Mouse (Mus musculus): ENCODE measurements around the gene Aplf. TPM values are rescaled to one million over a fixed set of nuclear protein-coding genes. Genes with fewer than 3 reads are reported as not detected.
A peak's percentile ranks its signal among the peaks of the same experiment; 100 is the strongest.

Aplf gene
- 14.6 and 15.4 TPM in 2 replicates for polyA plus RNA-seq (2014; fragmentation: Nextera tagmentation; extraction: Ambion mirVana)

DNA sequence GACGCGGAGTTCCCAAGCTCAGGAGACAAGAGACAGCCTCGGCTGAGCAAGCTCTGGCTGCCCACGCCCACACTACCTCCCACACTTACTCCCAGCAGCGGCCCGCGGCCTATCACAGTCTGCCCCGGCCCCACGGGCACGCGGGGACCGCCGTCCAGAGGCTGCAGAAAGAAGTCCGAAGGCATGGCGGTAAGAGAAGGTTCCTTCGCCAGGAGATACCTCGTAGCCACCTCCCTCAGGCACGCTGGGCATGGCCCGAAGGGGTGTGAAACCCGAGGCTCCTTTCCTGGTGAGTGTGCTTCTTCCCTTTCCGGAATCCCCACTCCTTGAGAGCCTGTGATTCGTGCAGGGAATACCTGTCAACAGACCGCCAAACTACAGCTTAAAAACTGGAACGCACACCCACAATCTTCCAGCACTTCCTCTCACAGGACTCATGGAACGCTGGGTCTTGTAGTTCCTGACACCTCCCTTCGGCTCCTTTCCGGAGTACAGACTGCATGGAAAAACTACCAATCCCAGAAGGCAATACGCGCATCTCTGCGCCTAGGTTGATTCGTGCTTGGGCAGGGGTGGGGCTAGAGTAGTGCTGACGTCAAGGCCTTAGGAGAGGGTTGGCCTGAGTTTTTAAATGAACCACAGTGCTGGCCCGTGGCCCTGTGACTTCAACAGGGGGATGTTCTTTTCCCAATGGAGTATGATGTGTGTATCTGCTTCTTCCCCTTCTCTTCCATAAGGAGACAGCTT, at the start of gene Aplf:
TSS of gene Aplf (minus strand) at position 423 of the 747 bp plus-strand sequence.
- H3K27ac ChIP-seq (ENCODE audit: low read depth), result peak within 1 kb of the TSS; percentile 77; the same call in 1 of the 2 replicates
- H3K9me3 ChIP-seq (ENCODE audit: low read depth, low read length), result no peaks in the 10 kb centered on the region
- peak within 1 kb of the TSS; percentile 71 for H3K9ac ChIP-seq
- peak within 1 kb of the TSS; percentile 79 for H3K4me3 ChIP-seq (ENCODE audit: low read depth, low read length)
- WGBS, result under 1% methylated on average over 33 of the region's 33 CpGs
- no peaks in the 10 kb centered on the region for H3K27me3 ChIP-seq (ENCODE audit: insufficient read depth, low read length)
- no peak for TF ChIP-seq CTCF (IDR thresholded peaks at IDR 0.05; ENCODE audit: low read depth)
- peaks cover 9% of the 10 kb centered on the region; the same call in 1 of the 2 replicates for H3K4me1 ChIP-seq (ENCODE audit: insufficient read depth)
- peak within 1 kb of the TSS; percentile 88 for H3K4me2 ChIP-seq
- ATAC-seq (ENCODE audit: insufficient read depth) (peak; percentile 100), DNase-seq (peak; percentile 99)
- H3K36me3 ChIP-seq (ENCODE audit: insufficient read depth), result 0 out of 2 replicates have a peak, but pooled peaks cover 5% of the 10 kb centered on the region

- 78% methylated on average over 4 of the region's 4 CpGs for WGBS
- Histone ChIP-seq H3K9ac (no peak overlapping the region), H3K4me2 (no peak overlapping the region), H3K9me3 (ENCODE audit: low read depth, low read length) (no peaks in the 10 kb centered on the region), H3K4me1 (ENCODE audit: insufficient read depth) (no peaks in the 10 kb centered on the region), H3K27ac (ENCODE audit: low read depth) (no peak overlapping the region), H3K36me3 (ENCODE audit: insufficient read depth) (no peaks in the 10 kb centered on the region), H3K4me3 (ENCODE audit: low read depth, low read length) (no peak overlapping the region), H3K27me3 (ENCODE audit: insufficient read depth, low read length) (no peaks in the 10 kb centered on the region)
- TF ChIP-seq CTCF (IDR thresholded peaks at IDR 0.05; ENCODE audit: low read depth), result no peak
- ATAC-seq (ENCODE audit: insufficient read depth) (no peak), DNase-seq (no peak)
Measured at GRCm38 (mm10) chr6:87714091-87714490, 42.1 kb upstream of the Aplf start.

- 82% methylated on average over 4 of the region's 4 CpGs for WGBS
Measured at GRCm38 (mm10) chr6:87712311-87712710, 40.3 kb upstream of the Aplf start.

GRCm38 (mm10) chr6:87706246-87706645, 34.3 kb upstream of the Aplf start:
- Histone ChIP-seq H3K27ac (ENCODE audit: low read depth) (no peak overlapping the region), H3K4me1 (ENCODE audit: insufficient read depth) (no peaks in the 10 kb centered on the region), H3K9ac (no peak overlapping the region), H3K27me3 (ENCODE audit: insufficient read depth, low read length) (no peaks in the 10 kb centered on the region), H3K9me3 (ENCODE audit: low read depth, low read length) (no peaks in the 10 kb centered on the region), H3K4me2 (no peak overlapping the region), H3K36me3 (ENCODE audit: insufficient read depth) (no peaks in the 10 kb centered on the region), H3K4me3 (ENCODE audit: low read depth, low read length) (no peak overlapping the region)
- peak; percentile 65 for DNase-seq
- peak; percentile 49 for TF ChIP-seq CTCF (IDR thresholded peaks at IDR 0.05; ENCODE audit: low read depth)
- no peak for ATAC-seq (ENCODE audit: insufficient read depth)
- WGBS, result 36% methylated on average over 3 of the region's 3 CpGs

More at GRCm38 (mm10) chr6:87712311-87712710, 40.3 kb upstream of the Aplf start:
- no peak overlapping the region for H3K9ac ChIP-seq
- no peak overlapping the region for H3K4me2 ChIP-seq
- H3K27me3 ChIP-seq (ENCODE audit: insufficient read depth, low read length), result no peaks in the 10 kb centered on the region
- no peak for TF ChIP-seq CTCF (IDR thresholded peaks at IDR 0.05; ENCODE audit: low read depth)
- no peaks in the 10 kb centered on the region for H3K36me3 ChIP-seq (ENCODE audit: insufficient read depth)
- no peak overlapping the region for H3K4me3 ChIP-seq (ENCODE audit: low read depth, low read length)
- ATAC-seq (ENCODE audit: insufficient read depth), result no peak
- H3K4me1 ChIP-seq (ENCODE audit: insufficient read depth), result no peaks in the 10 kb centered on the region
- no peaks in the 10 kb centered on the region for H3K9me3 ChIP-seq (ENCODE audit: low read depth, low read length)
- H3K27ac ChIP-seq (ENCODE audit: low read depth), result no peak overlapping the region
- no peak for DNase-seq

GRCm38 (mm10) chr6:87696544-87696943, 24.6 kb upstream of the Aplf start:
- H3K4me1 ChIP-seq (ENCODE audit: insufficient read depth), result no peaks in the 10 kb centered on the region
- H3K4me2 ChIP-seq, result no peak overlapping the region
- ATAC-seq (ENCODE audit: insufficient read depth), result no peak
- H3K4me3 ChIP-seq (ENCODE audit: low read depth, low read length), result no peak overlapping the region
- no peaks in the 10 kb centered on the region for H3K9me3 ChIP-seq (ENCODE audit: low read depth, low read length)
- DNase-seq, result no peak
- no peaks in the 10 kb centered on the region for H3K27me3 ChIP-seq (ENCODE audit: insufficient read depth, low read length)
- no peak overlapping the region for H3K27ac ChIP-seq (ENCODE audit: low read depth)
- 91% methylated on average over 4 of the region's 4 CpGs for WGBS
- no peak overlapping the region for H3K9ac ChIP-seq
- no peaks in the 10 kb centered on the region for H3K36me3 ChIP-seq (ENCODE audit: insufficient read depth)
- no peak for TF ChIP-seq CTCF (IDR thresholded peaks at IDR 0.05; ENCODE audit: low read depth)

DNA sequence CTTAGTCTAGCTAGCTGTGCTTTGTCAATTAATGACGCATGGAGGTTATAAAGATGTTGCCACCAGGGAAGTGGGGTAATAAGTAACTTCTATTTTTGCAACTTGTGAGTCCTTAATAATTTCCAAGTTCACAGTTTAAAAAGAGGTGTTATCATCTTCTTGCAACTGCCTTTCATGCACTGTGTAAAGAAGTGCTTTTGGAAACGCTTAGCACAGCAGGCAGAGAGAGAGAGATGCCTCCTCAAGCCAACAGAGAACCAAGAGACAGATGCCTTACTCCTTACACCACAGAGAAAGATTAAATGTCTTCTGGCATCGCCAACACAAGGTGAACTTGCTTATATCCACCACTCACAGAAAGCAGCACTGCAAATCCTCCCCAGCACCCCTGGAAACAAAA, 24.0 kb upstream of the Aplf start:
- H3K9ac ChIP-seq, result no peak overlapping the region
- no peak overlapping the region for H3K27ac ChIP-seq (ENCODE audit: low read depth)
- TF ChIP-seq CTCF (IDR thresholded peaks at IDR 0.05; ENCODE audit: low read depth), result no peak
- ATAC-seq (ENCODE audit: insufficient read depth) (no peak), DNase-seq (no peak)
- H3K9me3 ChIP-seq (ENCODE audit: low read depth, low read length), result no peaks in the 10 kb centered on the region
- H3K27me3 ChIP-seq (ENCODE audit: insufficient read depth, low read length), result no peaks in the 10 kb centered on the region
- no peaks in the 10 kb centered on the region for H3K36me3 ChIP-seq (ENCODE audit: insufficient read depth)
- H3K4me2 ChIP-seq, result no peak overlapping the region
- no peak overlapping the region for H3K4me3 ChIP-seq (ENCODE audit: low read depth, low read length)
- 64% methylated on average over 3 of the region's 3 CpGs for WGBS
- H3K4me1 ChIP-seq (ENCODE audit: insufficient read depth), result no peaks in the 10 kb centered on the region

DNA sequence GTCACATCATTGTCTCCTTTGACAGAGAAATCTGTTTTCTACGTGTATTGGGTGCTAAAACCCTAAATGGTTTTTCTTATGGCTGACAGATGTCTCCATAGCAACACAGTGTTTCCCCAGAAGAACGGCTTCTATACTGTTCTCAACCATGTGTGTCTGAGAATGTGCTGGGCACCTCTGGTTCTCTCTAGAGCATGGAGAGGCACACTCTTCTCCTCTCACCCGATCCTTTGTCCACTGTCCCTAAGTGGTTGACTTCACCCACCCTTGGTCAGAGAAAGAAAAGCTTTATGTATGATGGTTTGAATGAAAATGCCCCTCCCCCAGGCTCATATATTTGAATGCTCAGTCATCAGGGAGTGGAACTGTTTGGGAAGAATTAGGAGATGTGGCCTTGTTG, 8.4 kb upstream of the Aplf start:
- WGBS, result 63% methylated on average over 3 of the region's 3 CpGs
- no peak overlapping the region for H3K4me2 ChIP-seq
- H3K4me1 ChIP-seq (ENCODE audit: insufficient read depth), result no peaks in the 10 kb centered on the region
- no peak for DNase-seq
- no peak for TF ChIP-seq CTCF (IDR thresholded peaks at IDR 0.05; ENCODE audit: low read depth)
- no peak overlapping the region for H3K4me3 ChIP-seq (ENCODE audit: low read depth, low read length)
- no peak for ATAC-seq (ENCODE audit: insufficient read depth)
- no peak overlapping the region for H3K9ac ChIP-seq
- no peaks in the 10 kb centered on the region for H3K9me3 ChIP-seq (ENCODE audit: low read depth, low read length)
- no peaks in the 10 kb centered on the region for H3K36me3 ChIP-seq (ENCODE audit: insufficient read depth)
- H3K27me3 ChIP-seq (ENCODE audit: insufficient read depth, low read length), result no peaks in the 10 kb centered on the region
- no peak overlapping the region for H3K27ac ChIP-seq (ENCODE audit: low read depth)

Measured in lung, embryonic 14.5 days (tissue).